Mouse (Mus musculus) liver, postnatal 0 days (tissue): Measurements from ENCODE around the gene Aaas. TPM values are rescaled to one million over a fixed set of nuclear protein-coding genes. Genes with fewer than 3 reads are reported as not detected.

Experiments
- ATAC-seq: fragments of 200-750 bp; cut with Nextera tagmentation; 2 replicates; pipeline ENCODE4 v1.8.0; 2017; ENCODE audit warnings: mild to moderate bottlenecking, moderate library complexity
- DNase-seq: peaks from one replicate; pipeline ENCODE4 v3.0.0-alpha.2; 2016
- H3K27ac ChIP-seq: fragments of 300-500 bp; sonication (generic); 2 replicates; pipeline ENCODE4 v1.5.1; 2014; ENCODE audit warnings: antibody characterized with exemption, moderate library complexity, mild to moderate bottlenecking, low read depth
- H3K27me3 ChIP-seq: fragments of 300-500 bp; sonication (generic); 2 replicates; pipeline ENCODE4 v1.6.1; 2014; ENCODE audit warnings: low read length, control low read depth, mixed read lengths; ENCODE audit not compliant: insufficient read depth
- H3K36me3 ChIP-seq: fragments of 300-500 bp; sonication (generic); replicated peaks from 2 replicates; pipeline ENCODE4 v1.6.1; 2014; ENCODE audit warnings: mild to moderate bottlenecking, control low read depth, low read length, moderate library complexity, mixed read lengths; ENCODE audit not compliant: insufficient read depth
- H3K4me1 ChIP-seq: fragments of 300-500 bp; sonication (generic); 2 replicates; pipeline ENCODE4 v1.6.1; 2014; ENCODE audit warnings: antibody characterized with exemption, mild to moderate bottlenecking, control low read depth; ENCODE audit not compliant: insufficient read depth
- H3K4me2 ChIP-seq: fragments of 300-500 bp; sonication (generic); 2 replicates; pipeline ENCODE4 v1.6.1; 2014; ENCODE audit warnings: low read depth, mild to moderate bottlenecking, low read length, moderate library complexity, mixed read lengths
- H3K4me3 ChIP-seq: fragments of 300-500 bp; sonication (generic); 2 replicates; pipeline ENCODE4 v1.5.1; 2014; ENCODE audit warnings: low read depth, low read length
- H3K9ac ChIP-seq: fragments of 300-500 bp; sonication (generic); replicated peaks from 2 replicates; pipeline ENCODE4 v1.6.1; 2014; ENCODE audit warnings: mild to moderate bottlenecking, moderate library complexity
- H3K9me3 ChIP-seq: fragments of 300-500 bp; sonication (generic); 2 replicates; pipeline ENCODE4 v1.6.1; 2016; ENCODE audit warnings: mild to moderate bottlenecking, control low read depth, low read length, mixed read lengths
- CTCF ChIP-seq: sonication (generic); IDR thresholded peaks from 2 replicates; pipeline ENCODE4 v1.5.1; 2016; ENCODE audit warnings: antibody characterized with exemption, low read depth
- EP300 ChIP-seq: IDR thresholded peaks from 2 replicates; pipeline ENCODE4 v1.6.1; 2016; ENCODE audit warnings: antibody characterized with exemption, low read depth, mild to moderate bottlenecking
- WGBS: fragments of 180-500 bp; shearing (Covaris S2); extraction: QIAGEN DNeasy Blood & Tissue Kit; methylation state at CpG from one replicate; pipeline ENCODE4 v1.1.7; 2014; ENCODE audit not compliant: insufficient replicate concordance; 5-methylcytosine and 5-hydroxymethylcytosine counted together
- polyA plus RNA-seq: library from polyadenylated mRNA; unstranded; fragments of >200 nt; fragmentation: Nextera tagmentation; extraction: Ambion mirVana; gene quantifications from 2 replicates; pipeline ENCODE4 v1.2.1, GENCODE M21; 2015

Aaas gene
- polyA plus RNA-seq, 1 experiment from 2014 or later: 18.8 TPM

- Histone ChIP-seq H3K9me3 (no peaks in the 10 kb centered on the region), H3K4me1 (0 out of 2 replicates have a peak, but pooled peaks cover 5% of the 10 kb centered on the region), H3K4me3 (no peak overlapping the region), H3K4me2 (peak overlapping the region; percentile 79; the same call in 1 of the 2 replicates), H3K9ac (no peak overlapping the region), H3K36me3 (peaks cover 33% of the 10 kb centered on the region), H3K27ac (no peak overlapping the region), H3K27me3 (no peaks in the 10 kb centered on the region)
- DNase-seq: no peak
- ATAC-seq: no peak
- 72% methylated on average over 12 of the region's 12 CpGs for WGBS
- 0 out of 2 replicates have a peak, but pooled peaks have one; percentile 10 for TF ChIP-seq CTCF
- no peak for TF ChIP-seq EP300
These were observed 25.7 kb downstream of the Aaas start for GRCm38 (mm10) chr15:102324654-102325473.

GRCm38 (mm10) chr15:102316263-102316662 is 34.3 kb downstream of the Aaas start:
- no peaks in the 10 kb centered on the region for H3K4me1 ChIP-seq
- DNase-seq: peak; percentile 67
- 86% methylated on average over 6 of the region's 6 CpGs for WGBS
- ATAC-seq: peak; percentile 13; the same call in 1 of the 2 replicates
- H3K27me3 ChIP-seq: no peaks in the 10 kb centered on the region
- H3K27ac ChIP-seq: no peak overlapping the region
- no peak overlapping the region for H3K4me2 ChIP-seq
- H3K36me3 ChIP-seq: peaks cover 76% of the 10 kb centered on the region
- H3K9ac ChIP-seq: no peak overlapping the region
- H3K4me3 ChIP-seq: no peak overlapping the region
- H3K9me3 ChIP-seq: no peaks in the 10 kb centered on the region
- TF ChIP-seq EP300: no peak
- peak; percentile 82 for TF ChIP-seq CTCF

- no peak for TF ChIP-seq EP300
- TF ChIP-seq CTCF: no peak
- Histone ChIP-seq H3K27me3 (no peaks in the 10 kb centered on the region), H3K4me2 (no peak overlapping the region), H3K4me3 (no peak overlapping the region), H3K36me3 (peaks cover 77% of the 10 kb centered on the region), H3K9me3 (no peaks in the 10 kb centered on the region), H3K27ac (no peak overlapping the region), H3K9ac (no peak overlapping the region), H3K4me1 (no peaks in the 10 kb centered on the region)
- DNase-seq (no peak), ATAC-seq (no peak)
- WGBS: 91% methylated on average over 8 of the region's 8 CpGs
These were observed 35.3 kb downstream of the Aaas start for GRCm38 (mm10) chr15:102315292-102315691.

GRCm38 (mm10) chr15:102311489-102311888 is 39.1 kb downstream of the Aaas start:
- H3K9me3 ChIP-seq: no peaks in the 10 kb centered on the region
- H3K4me3 ChIP-seq: no peak overlapping the region
- ATAC-seq (no peak), DNase-seq (no peak)
- peaks cover 75% of the 10 kb centered on the region for H3K36me3 ChIP-seq
- H3K9ac ChIP-seq: no peak overlapping the region
- no peak overlapping the region for H3K4me2 ChIP-seq
- no peak overlapping the region for H3K27ac ChIP-seq
- H3K27me3 ChIP-seq: no peaks in the 10 kb centered on the region
- no peak for TF ChIP-seq EP300
- TF ChIP-seq CTCF: no peak
- no peaks in the 10 kb centered on the region for H3K4me1 ChIP-seq

GRCm38 (mm10) chr15:102310074-102310845 is 40.3 kb downstream of the Aaas start:
- DNase-seq (no peak), ATAC-seq (no peak)
- TF ChIP-seq EP300: no peak
- TF ChIP-seq CTCF: no peak
- no peak overlapping the region for H3K4me2 ChIP-seq
- H3K4me3 ChIP-seq: no peak overlapping the region
- no peak overlapping the region for H3K27ac ChIP-seq
- H3K36me3 ChIP-seq: peaks cover 76% of the 10 kb centered on the region
- 0 out of 2 replicates have a peak, but pooled peaks cover 2% of the 10 kb centered on the region for H3K4me1 ChIP-seq
- 83% methylated on average over 10 of the region's 10 CpGs for WGBS
- no peaks in the 10 kb centered on the region for H3K27me3 ChIP-seq
- H3K9ac ChIP-seq: no peak overlapping the region
- H3K9me3 ChIP-seq: no peaks in the 10 kb centered on the region

GRCm38 (mm10) chr15:102308717-102309116 is 41.9 kb downstream of the Aaas start:
- no peak for TF ChIP-seq CTCF
- no peak for TF ChIP-seq EP300
- Histone ChIP-seq H3K9ac (no peak overlapping the region), H3K4me1 (0 out of 2 replicates have a peak, but pooled peaks cover 2% of the 10 kb centered on the region), H3K9me3 (no peaks in the 10 kb centered on the region), H3K27me3 (no peaks in the 10 kb centered on the region), H3K4me2 (no peak overlapping the region), H3K27ac (no peak overlapping the region), H3K4me3 (no peak overlapping the region), H3K36me3 (peaks cover 74% of the 10 kb centered on the region)
- 91% methylated on average over 9 of the region's 9 CpGs for WGBS
- ATAC-seq (no peak), DNase-seq (no peak)
